Mouse (Mus musculus) lung, postnatal 0 days (tissue): ENCODE data around the gene Dcun1d4.

Experiments used
- CTCF ChIP-seq: IDR thresholded peaks from 2 replicates; pipeline ENCODE4 v1.5.1; 2016; ENCODE audit warnings: antibody characterized with exemption, mild to moderate bottlenecking
- EP300 ChIP-seq: IDR thresholded peaks from 2 replicates; pipeline ENCODE4 v1.6.1; 2016; ENCODE audit warnings: antibody characterized with exemption, mild to moderate bottlenecking, control low read depth

GRCm38 (mm10) chr5:73578131-73578530 lies 97.3 kb downstream of the Dcun1d4 start:
- TF ChIP-seq CTCF = no peak
- TF ChIP-seq EP300 = no peak
